Mouse (Mus musculus): ENCODE measurements around the gene Rpl13a. TPM values are rescaled to one million over a fixed set of nuclear protein-coding genes. Genes with fewer than 3 reads are reported as not detected.

Gene Rpl13a
- polyA plus RNA-seq, 1 experiment from 2014 or later = 1,253 TPM

GRCm38 (mm10) chr7:45090251-45090977, 38.1 kb downstream of the Rpl13a start:
- DNase-seq (ENCODE audit: low spot score) (no peak), ATAC-seq (no peak)
- no peaks in the 10 kb centered on the region for H3K9me3 ChIP-seq (replicated peaks; ENCODE audit: control insufficient read depth, low read length)
- no peak overlapping the region for H3K4me2 ChIP-seq (ENCODE audit: low read length)
- peaks cover 8% of the 10 kb centered on the region; the same call in 1 of the 2 replicates for H3K4me1 ChIP-seq (ENCODE audit: control insufficient read depth, insufficient read depth, low read length)
- 83% methylated on average over 13 of the region's 13 CpGs for WGBS
- H3K27me3 ChIP-seq (replicated peaks; ENCODE audit: control insufficient read depth, insufficient read depth, low read length) = no peaks in the 10 kb centered on the region
- no peak overlapping the region for H3K27ac ChIP-seq (ENCODE audit: low read depth, low read length)
- peaks cover 13% of the 10 kb centered on the region for H3K36me3 ChIP-seq (ENCODE audit: control insufficient read depth, insufficient read depth, low read length)
- no peak overlapping the region for H3K9ac ChIP-seq (ENCODE audit: low read length)
- no peak overlapping the region for H3K4me3 ChIP-seq (ENCODE audit: low read depth, low read length)

- H3K27ac ChIP-seq (ENCODE audit: low read depth, low read length) = no peak overlapping the region
- H3K4me2 ChIP-seq (ENCODE audit: low read length) = no peak overlapping the region
- WGBS = 94% methylated on average over 17 of the region's 17 CpGs
- no peaks in the 10 kb centered on the region for H3K9me3 ChIP-seq (replicated peaks; ENCODE audit: control insufficient read depth, low read length)
- H3K4me1 ChIP-seq (ENCODE audit: control insufficient read depth, insufficient read depth, low read length) = peaks cover 8% of the 10 kb centered on the region; the same call in 1 of the 2 replicates
- DNase-seq (ENCODE audit: low spot score) (no peak), ATAC-seq (no peak)
- no peak overlapping the region for H3K4me3 ChIP-seq (ENCODE audit: low read depth, low read length)
- H3K27me3 ChIP-seq (replicated peaks; ENCODE audit: control insufficient read depth, insufficient read depth, low read length) = no peaks in the 10 kb centered on the region
- peaks cover 20% of the 10 kb centered on the region for H3K36me3 ChIP-seq (ENCODE audit: control insufficient read depth, insufficient read depth, low read length)
- no peak overlapping the region for H3K9ac ChIP-seq (ENCODE audit: low read length)
Measured at GRCm38 (mm10) chr7:45088597-45088996, 40.0 kb downstream of the Rpl13a start.

GRCm38 (mm10) chr7:45086084-45086483, 42.5 kb downstream of the Rpl13a start:
- Histone ChIP-seq H3K27ac (ENCODE audit: low read depth, low read length) (no peak overlapping the region), H3K9me3 (replicated peaks; ENCODE audit: control insufficient read depth, low read length) (no peaks in the 10 kb centered on the region), H3K4me2 (ENCODE audit: low read length) (no peak overlapping the region), H3K36me3 (ENCODE audit: control insufficient read depth, insufficient read depth, low read length) (peaks cover 27% of the 10 kb centered on the region), H3K4me3 (ENCODE audit: low read depth, low read length) (no peak overlapping the region), H3K9ac (ENCODE audit: low read length) (no peak overlapping the region), H3K4me1 (ENCODE audit: control insufficient read depth, insufficient read depth, low read length) (peaks cover 2% of the 10 kb centered on the region; the same call in 1 of the 2 replicates), H3K27me3 (replicated peaks; ENCODE audit: control insufficient read depth, insufficient read depth, low read length) (no peaks in the 10 kb centered on the region)
- 79% methylated on average over 4 of the region's 4 CpGs for WGBS
- no peak for ATAC-seq
- no peak for DNase-seq (ENCODE audit: low spot score)

GRCm38 (mm10) chr7:45083300-45083890, 45.2 kb downstream of the Rpl13a start:
- DNase-seq (ENCODE audit: low spot score) = no peak
- ATAC-seq = no peak
- peaks cover 27% of the 10 kb centered on the region for H3K36me3 ChIP-seq (ENCODE audit: control insufficient read depth, insufficient read depth, low read length)

GRCm38 (mm10) chr7:45082401-45083299, 45.9 kb downstream of the Rpl13a start:
- no peaks in the 10 kb centered on the region for H3K27me3 ChIP-seq (replicated peaks; ENCODE audit: control insufficient read depth, insufficient read depth, low read length)
- H3K27ac ChIP-seq (ENCODE audit: low read depth, low read length) = no peak overlapping the region
- H3K4me2 ChIP-seq (ENCODE audit: low read length) = no peak overlapping the region
- 79% methylated on average over 25 of the region's 25 CpGs for WGBS
- no peaks in the 10 kb centered on the region for H3K4me1 ChIP-seq (ENCODE audit: control insufficient read depth, insufficient read depth, low read length)
- no peak overlapping the region for H3K9ac ChIP-seq (ENCODE audit: low read length)
- DNase-seq (ENCODE audit: low spot score) (peak; percentile 24), ATAC-seq (no peak)
- H3K9me3 ChIP-seq (replicated peaks; ENCODE audit: control insufficient read depth, low read length) = no peaks in the 10 kb centered on the region
- peaks cover 27% of the 10 kb centered on the region for H3K36me3 ChIP-seq (ENCODE audit: control insufficient read depth, insufficient read depth, low read length)
- no peak overlapping the region for H3K4me3 ChIP-seq (ENCODE audit: low read depth, low read length)

More at GRCm38 (mm10) chr7:45083300-45083890, 45.2 kb downstream of the Rpl13a start:
- Histone ChIP-seq H3K4me3 (ENCODE audit: low read depth, low read length) (no peak overlapping the region), H3K27ac (ENCODE audit: low read depth, low read length) (no peak overlapping the region), H3K27me3 (replicated peaks; ENCODE audit: control insufficient read depth, insufficient read depth, low read length) (no peaks in the 10 kb centered on the region), H3K4me1 (ENCODE audit: control insufficient read depth, insufficient read depth, low read length) (no peaks in the 10 kb centered on the region), H3K4me2 (ENCODE audit: low read length) (no peak overlapping the region), H3K9me3 (replicated peaks; ENCODE audit: control insufficient read depth, low read length) (no peaks in the 10 kb centered on the region), H3K9ac (ENCODE audit: low read length) (no peak overlapping the region)
- whole genome bisulfite sequencing = 90% methylated on average over 22 of the region's 22 CpGs

GRCm38 (mm10) chr7:45081016-45081415, 47.5 kb downstream of the Rpl13a start:
- peaks cover 33% of the 10 kb centered on the region for H3K36me3 ChIP-seq (ENCODE audit: control insufficient read depth, insufficient read depth, low read length)

GRCm38 (mm10) chr7:45079856-45080255, 48.7 kb downstream of the Rpl13a start:
- Histone ChIP-seq H3K27ac (ENCODE audit: low read depth, low read length) (no peak overlapping the region), H3K36me3 (ENCODE audit: control insufficient read depth, insufficient read depth, low read length) (peaks cover 38% of the 10 kb centered on the region), H3K4me2 (ENCODE audit: low read length) (no peak overlapping the region), H3K27me3 (replicated peaks; ENCODE audit: control insufficient read depth, insufficient read depth, low read length) (no peaks in the 10 kb centered on the region), H3K4me3 (ENCODE audit: low read depth, low read length) (no peak overlapping the region), H3K9me3 (replicated peaks; ENCODE audit: control insufficient read depth, low read length) (no peaks in the 10 kb centered on the region), H3K9ac (ENCODE audit: low read length) (no peak overlapping the region), H3K4me1 (ENCODE audit: control insufficient read depth, insufficient read depth, low read length) (no peaks in the 10 kb centered on the region)
- 2% methylated on average over 10 of the region's 10 CpGs for WGBS
- DNase-seq (ENCODE audit: low spot score) (peak; percentile 92), ATAC-seq (peak; percentile 73)

More at GRCm38 (mm10) chr7:45081016-45081415, 47.5 kb downstream of the Rpl13a start:
- H3K9ac ChIP-seq (ENCODE audit: low read length) = no peak overlapping the region
- no peak for DNase-seq (ENCODE audit: low spot score)
- no peaks in the 10 kb centered on the region for H3K4me1 ChIP-seq (ENCODE audit: control insufficient read depth, insufficient read depth, low read length)
- WGBS = 43% methylated on average over 5 of the region's 5 CpGs
- no peak overlapping the region for H3K4me2 ChIP-seq (ENCODE audit: low read length)
- H3K4me3 ChIP-seq (ENCODE audit: low read depth, low read length) = no peak overlapping the region
- no peaks in the 10 kb centered on the region for H3K9me3 ChIP-seq (replicated peaks; ENCODE audit: control insufficient read depth, low read length)
- H3K27me3 ChIP-seq (replicated peaks; ENCODE audit: control insufficient read depth, insufficient read depth, low read length) = no peaks in the 10 kb centered on the region
- ATAC-seq = no peak
- no peak overlapping the region for H3K27ac ChIP-seq (ENCODE audit: low read depth, low read length)

GRCm38 (mm10) chr7:45078513-45078912, 50.0 kb downstream of the Rpl13a start:
- Histone ChIP-seq H3K9me3 (replicated peaks; ENCODE audit: control insufficient read depth, low read length) (no peaks in the 10 kb centered on the region), H3K27me3 (replicated peaks; ENCODE audit: control insufficient read depth, insufficient read depth, low read length) (no peaks in the 10 kb centered on the region), H3K4me3 (ENCODE audit: low read depth, low read length) (no peak overlapping the region), H3K4me2 (ENCODE audit: low read length) (no peak overlapping the region), H3K9ac (ENCODE audit: low read length) (no peak overlapping the region), H3K27ac (ENCODE audit: low read depth, low read length) (no peak overlapping the region), H3K4me1 (ENCODE audit: control insufficient read depth, insufficient read depth, low read length) (no peaks in the 10 kb centered on the region), H3K36me3 (ENCODE audit: control insufficient read depth, insufficient read depth, low read length) (peaks cover 39% of the 10 kb centered on the region)
- 44% methylated on average over 9 of the region's 9 CpGs for WGBS
- no peak for ATAC-seq
- peak; percentile 77 for DNase-seq (ENCODE audit: low spot score)
